Mouse (Mus musculus): ENCODE results near the gene Reps1.
"Not testable (repeated sequence)": the region's sequence is repeated elsewhere in the genome, so short reads cannot be mapped to it uniquely, and the experiment has no call there.

DNA sequence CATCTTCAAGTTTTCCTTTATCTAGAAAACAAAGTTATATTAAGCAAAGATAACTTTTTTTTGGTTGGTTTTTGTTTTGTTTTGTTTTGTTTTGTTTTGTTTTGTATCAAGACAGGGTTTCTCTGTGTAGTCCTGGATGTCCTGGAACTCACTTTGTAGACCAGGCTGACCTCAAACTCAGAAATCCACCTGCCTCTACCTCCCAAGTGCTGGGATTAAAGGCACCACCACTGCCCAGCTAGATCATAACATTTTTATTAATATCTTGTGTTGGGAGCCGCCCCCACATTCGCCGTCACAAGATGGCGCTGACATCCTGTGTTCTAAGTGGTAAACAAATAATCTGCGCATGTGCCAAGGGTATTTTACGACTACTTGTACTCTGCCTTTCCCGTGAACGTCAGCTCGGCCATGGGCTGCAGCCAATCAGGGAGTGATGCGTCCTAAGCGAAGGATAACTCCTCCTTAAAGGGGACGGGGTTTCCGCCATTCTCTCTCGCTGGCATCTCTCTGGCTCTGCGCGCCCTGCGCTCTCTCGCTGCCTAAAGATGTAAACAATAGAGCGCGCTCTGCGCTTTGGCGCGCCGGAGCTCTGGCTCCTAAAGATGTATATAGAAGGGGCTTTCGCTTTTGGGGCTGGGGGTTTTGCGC lies 83.3 kb downstream of the Reps1 start:
- not testable (repeated sequence) for TF ChIP-seq EP300, CTCF (IDR thresholded peaks at IDR 0.05; ENCODE audit: low read depth)
